Mouse (Mus musculus) hindbrain, embryonic 10.5 days (tissue): ENCODE data around the gene Gm14548. TPM values are rescaled to one million over a fixed set of nuclear protein-coding genes. Genes with fewer than 3 reads are reported as not detected.
"Not testable (repeated sequence)": the region's sequence is repeated elsewhere in the genome, so short reads cannot be mapped to it uniquely, and the experiment has no call there.

Source experiments
- DNase-seq: peaks from one replicate; pipeline ENCODE4 v3.0.0-alpha.2; 2017; ENCODE audit warnings: low spot score
- H3K27ac ChIP-seq: fragments of 300-500 bp; sonication (generic); 2 replicates; pipeline ENCODE4 v1.5.1; 2016; ENCODE audit warnings: mild to moderate bottlenecking, moderate library complexity
- H3K27me3 ChIP-seq: fragments of 300-500 bp; sonication (generic); 2 replicates; pipeline ENCODE4 v1.6.1; 2016; ENCODE audit warnings: mild to moderate bottlenecking; ENCODE audit not compliant: poor library complexity, insufficient read depth, severe bottlenecking
- H3K36me3 ChIP-seq: fragments of 300-500 bp; sonication (generic); 2 replicates; pipeline ENCODE4 v1.6.1; 2016; ENCODE audit warnings: mild to moderate bottlenecking, moderate library complexity
- H3K4me1 ChIP-seq: fragments of 300-500 bp; sonication (generic); replicated peaks from 2 replicates; pipeline ENCODE4 v1.6.1; 2016; ENCODE audit warnings: mild to moderate bottlenecking
- H3K4me3 ChIP-seq: fragments of 300-500 bp; sonication (generic); 2 replicates; pipeline ENCODE4 v1.5.1; 2016; ENCODE audit warnings: mild to moderate bottlenecking, moderate library complexity
- H3K9me3 ChIP-seq: fragments of 300-500 bp; sonication (generic); 2 replicates; pipeline ENCODE4 v1.6.1; 2016; ENCODE audit warnings: mild to moderate bottlenecking, moderate library complexity
- WGBS: fragments of 180-500 bp; shearing (Covaris S2); methylation state at CpG from one replicate; pipeline ENCODE4 v1.1.7; 2016; 5-methylcytosine and 5-hydroxymethylcytosine counted together
- polyA plus RNA-seq: library from polyadenylated mRNA; unstranded; fragments of >200 nt; fragmentation: Nextera tagmentation; extraction: Ambion mirVana; gene quantifications from 2 replicates; pipeline ENCODE4 v1.2.1, GENCODE M21; 2016

Gm14548 gene
- not detected in 2 replicates for polyA plus RNA-seq

GRCm38 (mm10) chr7:3898036-3898590 is at the start of gene Gm14548:
Gene Gm14548 (minus strand): TSS chr7:3898120.
- H3K9me3 ChIP-seq, H3K36me3 ChIP-seq, H3K4me3 ChIP-seq, DNase-seq, H3K27me3 ChIP-seq, H3K4me1 ChIP-seq, H3K27ac ChIP-seq: not testable (repeated sequence)
- 75% methylated on average over 3 of the region's 3 CpGs for WGBS

DNA sequence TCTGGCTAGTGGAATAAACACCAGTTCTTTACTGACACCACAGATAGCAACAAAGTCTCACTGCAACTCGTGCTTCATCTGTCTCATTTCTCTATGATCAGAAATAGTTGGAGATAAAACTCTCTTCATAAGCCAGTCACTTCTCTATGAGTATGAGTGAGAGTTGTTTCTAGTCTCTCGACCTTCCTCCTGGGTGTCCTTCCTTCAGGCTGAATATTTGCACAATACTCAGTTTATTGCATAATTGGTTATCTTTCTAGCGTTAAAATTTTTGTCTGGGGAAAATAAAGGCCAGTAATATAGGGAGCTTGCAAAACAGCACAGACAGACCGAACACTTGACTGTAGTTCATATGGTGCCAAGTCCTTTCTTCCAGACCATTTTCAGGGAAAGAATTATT is 48.2 kb upstream of the Gm14548 start:
- no peaks in the 10 kb centered on the region for H3K36me3 ChIP-seq
- WGBS = 73% methylated on average over 4 of the region's 4 CpGs
- no peak overlapping the region for H3K4me3 ChIP-seq
- no peak for DNase-seq
- H3K27ac ChIP-seq = no peak overlapping the region
- 0 out of 2 replicates have a peak, but pooled peaks cover 7% of the 10 kb centered on the region for H3K9me3 ChIP-seq
- H3K27me3 ChIP-seq = no peaks in the 10 kb centered on the region
- H3K4me1 ChIP-seq = no peaks in the 10 kb centered on the region

DNA sequence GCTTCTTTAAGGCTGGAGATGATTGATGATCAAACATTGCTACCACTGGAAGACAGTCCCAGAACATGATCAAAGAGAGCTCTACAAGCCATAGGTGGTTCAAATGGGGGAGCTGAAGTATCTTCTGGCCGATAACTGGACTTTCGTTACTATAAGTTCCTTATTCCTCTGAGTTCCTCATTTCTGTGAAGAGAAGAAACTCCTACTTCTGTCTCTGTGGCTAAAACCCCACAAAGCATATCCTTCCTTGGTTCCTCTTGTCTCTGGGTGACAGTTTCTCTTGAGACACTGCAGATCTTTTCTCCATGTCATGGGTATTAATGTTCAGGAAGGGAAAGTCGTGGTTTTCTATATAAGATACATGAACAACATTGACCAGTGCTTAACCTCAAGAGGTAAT is 43.0 kb upstream of the Gm14548 start:
- no peaks in the 10 kb centered on the region for H3K36me3 ChIP-seq
- H3K9me3 ChIP-seq = 0 out of 2 replicates have a peak, but pooled peaks cover 11% of the 10 kb centered on the region
- no peaks in the 10 kb centered on the region for H3K4me1 ChIP-seq
- DNase-seq = no peak
- no peaks in the 10 kb centered on the region for H3K27me3 ChIP-seq
- H3K4me3 ChIP-seq = no peak overlapping the region
- H3K27ac ChIP-seq = no peak overlapping the region
- WGBS = 75% methylated on average over 3 of the region's 3 CpGs

GRCm38 (mm10) chr7:3939866-3940525 is 42.1 kb upstream of the Gm14548 start:
- Histone ChIP-seq H3K27ac (no peak overlapping the region), H3K4me3 (no peak overlapping the region), H3K4me1 (no peaks in the 10 kb centered on the region), H3K27me3 (no peaks in the 10 kb centered on the region), H3K9me3 (0 out of 2 replicates have a peak, but pooled peaks cover 9% of the 10 kb centered on the region), H3K36me3 (no peaks in the 10 kb centered on the region)
- WGBS = 67% methylated on average over 1 of the region's 1 CpGs
- no peak for DNase-seq

DNA sequence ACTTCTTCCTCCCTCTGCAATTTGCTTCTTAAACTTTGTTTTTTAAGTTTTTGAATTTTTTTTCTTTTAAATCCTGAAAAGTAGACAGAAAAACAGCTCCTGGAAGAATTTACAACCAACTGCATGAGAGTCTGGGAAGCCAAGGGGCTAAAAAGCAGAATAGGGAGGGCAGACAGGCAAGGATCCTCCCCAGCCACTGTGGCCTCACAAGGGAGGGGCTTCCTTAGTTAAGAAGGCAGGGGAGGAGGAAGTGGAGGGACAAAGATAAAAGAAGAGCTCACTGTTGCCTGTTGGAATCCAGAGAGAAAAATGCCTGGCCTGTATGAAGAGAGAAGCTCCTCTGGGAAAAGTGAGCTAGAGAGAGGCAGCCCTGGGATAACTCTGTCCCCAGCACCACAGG is 37.6 kb upstream of the Gm14548 start:
- H3K9me3 ChIP-seq, H3K4me1 ChIP-seq, H3K27me3 ChIP-seq, H3K4me3 ChIP-seq, DNase-seq, H3K27ac ChIP-seq, H3K36me3 ChIP-seq: not testable (repeated sequence)

DNA sequence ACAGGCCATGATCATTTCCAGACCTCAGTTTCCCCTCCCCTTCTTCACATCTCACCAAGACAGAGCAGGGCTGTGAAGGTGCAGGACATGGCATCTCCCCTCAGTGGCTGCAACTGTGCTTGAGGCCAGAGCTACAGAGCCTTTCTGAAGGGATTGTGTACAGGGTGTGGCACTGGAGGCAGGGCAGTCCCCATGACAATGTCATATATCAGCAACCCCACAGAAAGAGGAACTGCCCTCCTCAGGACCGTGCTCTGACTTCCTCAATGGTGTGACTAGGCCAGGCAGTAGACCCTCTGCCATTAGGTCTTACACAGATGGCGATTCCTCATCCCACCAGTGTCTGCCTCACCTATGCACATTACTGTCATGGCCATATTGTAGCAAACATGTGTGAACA is 17.5 kb upstream of the Gm14548 start, which contains the start of gene Lilra6:
Gene Lilra6 (minus strand): TSS at position 117 of the 400 bp plus-strand sequence.
- DNase-seq, H3K4me3 ChIP-seq, H3K4me1 ChIP-seq, H3K36me3 ChIP-seq, H3K27ac ChIP-seq, H3K27me3 ChIP-seq, H3K9me3 ChIP-seq: not testable (repeated sequence)
- WGBS = 79% methylated on average over 2 of the region's 2 CpGs

GRCm38 (mm10) chr7:3903704-3904103 is 5.8 kb upstream of the Gm14548 start:
- Histone ChIP-seq H3K36me3 (no peaks in the 10 kb centered on the region), H3K4me1 (no peaks in the 10 kb centered on the region), H3K9me3 (no peaks in the 10 kb centered on the region), H3K27me3 (no peaks in the 10 kb centered on the region), H3K27ac (no peak overlapping the region), H3K4me3 (no peak overlapping the region)
- no peak for DNase-seq
- 29% methylated on average over 1 of the region's 1 CpGs for WGBS

- not testable (repeated sequence) for H3K4me1 ChIP-seq, H3K9me3 ChIP-seq, H3K27me3 ChIP-seq, H3K27ac ChIP-seq, DNase-seq, H3K4me3 ChIP-seq, H3K36me3 ChIP-seq
- WGBS = no CpG with 5 or more reads among the region's 1 CpGs
These were observed 22.9 kb downstream of the Gm14548 start for GRCm38 (mm10) chr7:3875032-3875431.

DNA sequence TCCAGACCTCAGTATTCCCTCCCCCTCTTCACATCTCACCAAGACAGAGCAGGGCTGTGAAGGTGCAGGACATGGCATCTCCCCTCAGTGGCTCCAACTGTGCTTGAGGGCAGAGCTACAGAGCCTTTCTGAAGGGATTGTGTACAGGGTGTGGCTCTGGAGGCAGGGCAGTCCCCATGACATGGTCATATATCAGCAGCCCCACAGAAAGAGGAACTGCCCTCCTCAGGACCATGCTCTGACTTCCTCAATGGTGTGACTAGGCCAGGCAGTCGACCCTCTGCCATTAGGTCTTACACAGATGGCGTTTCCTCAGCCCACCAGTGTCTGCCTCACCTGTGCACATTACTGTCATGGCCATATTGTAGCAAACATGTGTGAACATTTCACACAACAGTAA is 53.0 kb downstream of the Gm14548 start, which contains the start of gene Pira2:
Gene Pira2 (minus strand): TSS at position 101 of the 400 bp plus-strand sequence.
- WGBS = no CpG with 5 or more reads among the region's 2 CpGs
- DNase-seq = not testable (repeated sequence)

GRCm38 (mm10) chr7:3837854-3838253 is 60.1 kb downstream of the Gm14548 start:
- no CpG with 5 or more reads among the region's 1 CpGs for WGBS
- DNase-seq, H3K27ac ChIP-seq, H3K9me3 ChIP-seq, H3K4me1 ChIP-seq, H3K4me3 ChIP-seq, H3K36me3 ChIP-seq, H3K27me3 ChIP-seq: not testable (repeated sequence)

More for the DNA sequence above, 53.0 kb downstream of the Gm14548 start, which contains the start of gene Pira2:
- H3K27ac ChIP-seq, H3K4me3 ChIP-seq, H3K27me3 ChIP-seq, H3K9me3 ChIP-seq, H3K36me3 ChIP-seq, H3K4me1 ChIP-seq: not testable (repeated sequence)

Other genes with a start within 250 kb of the Gm14548 start
- 19.4 and 23.0 TPM in 2 replicates for gene Leng1, start 232.3 kb downstream of the Gm14548 start, polyA plus RNA-seq
- gene Tmc4, start 220.6 kb downstream of the Gm14548 start, polyA plus RNA-seq = 3.5 and 5.8 TPM in 2 replicates
- gene Tsen34, start 205.3 kb downstream of the Gm14548 start, polyA plus RNA-seq = 269 and 282 TPM in 2 replicates
- 38.9 and 39.2 TPM in 2 replicates for gene Mboat7, start 204.6 kb downstream of the Gm14548 start, polyA plus RNA-seq
- gene Rps9, start 194.1 kb downstream of the Gm14548 start, polyA plus RNA-seq = 1,151 and 1,302 TPM in 2 replicates
- gene Pirb, start 177.7 kb downstream of the Gm14548 start, polyA plus RNA-seq = 0.07 and 0.38 TPM in 2 replicates
- not detected in 2 replicates for gene Gm15448, start 72.4 kb downstream of the Gm14548 start, polyA plus RNA-seq
- gene Pira2, start 53.1 kb downstream of the Gm14548 start, polyA plus RNA-seq = not detected in 2 replicates
- not detected in 2 replicates for gene Lilra6, start 17.4 kb upstream of the Gm14548 start, polyA plus RNA-seq
- gene Lair1, start 165.1 kb upstream of the Gm14548 start, polyA plus RNA-seq = 1.2 and 1.7 TPM in 2 replicates
- gene Ttyh1, start 221.3 kb upstream of the Gm14548 start, polyA plus RNA-seq = 31.2 and 67.4 TPM in 2 replicates
- 68.7 and 91.4 TPM in 2 replicates for gene Leng8, start 238.9 kb upstream of the Gm14548 start, polyA plus RNA-seq